Mouse (Mus musculus) hindbrain, embryonic 11.5 days (tissue): ENCODE data around the gene Tns2. TPM values are rescaled to one million over a fixed set of nuclear protein-coding genes. Genes with fewer than 3 reads are reported as not detected.

Experiments used
- ATAC-seq: fragments of 200-750 bp; cut with Nextera tagmentation; 2 replicates; pipeline ENCODE4 v1.8.0; 2017; ENCODE audit warnings: mild to moderate bottlenecking, moderate TSS enrichment, moderate library complexity; ENCODE audit not compliant: low FRiP score
- DNase-seq: peaks from one replicate; pipeline ENCODE4 v3.0.0-alpha.2; 2015; ENCODE audit warnings: low spot score
- H3K27ac ChIP-seq: fragments of 300-500 bp; sonication (generic); 2 replicates; pipeline ENCODE4 v1.5.1; 2014; ENCODE audit warnings: mild to moderate bottlenecking, low read depth, low read length
- H3K27me3 ChIP-seq: fragments of 300-500 bp; sonication (generic); 2 replicates; pipeline ENCODE4 v1.6.1; 2014; ENCODE audit warnings: mild to moderate bottlenecking, low read length, moderate library complexity, mixed read lengths; ENCODE audit not compliant: control insufficient read depth, insufficient read depth
- H3K36me3 ChIP-seq: fragments of 300-500 bp; sonication (generic); 2 replicates; pipeline ENCODE4 v1.6.1; 2014; ENCODE audit warnings: mild to moderate bottlenecking, low read length, moderate library complexity, mixed read lengths; ENCODE audit not compliant: control insufficient read depth, insufficient read depth
- H3K4me1 ChIP-seq: fragments of 300-500 bp; sonication (generic); replicated peaks from 2 replicates; pipeline ENCODE4 v1.6.1; 2014; ENCODE audit warnings: low read length, mixed read lengths; ENCODE audit not compliant: control insufficient read depth, insufficient read depth
- H3K4me2 ChIP-seq: fragments of 300-500 bp; sonication (generic); replicated peaks from 2 replicates; pipeline ENCODE4 v1.6.1; 2014; ENCODE audit warnings: mild to moderate bottlenecking, low read depth, low read length
- H3K4me3 ChIP-seq: fragments of 300-500 bp; sonication (generic); 2 replicates; pipeline ENCODE4 v1.5.1; 2014; ENCODE audit warnings: low read depth, low read length
- H3K9ac ChIP-seq: fragments of 300-500 bp; sonication (generic); 2 replicates; pipeline ENCODE4 v1.6.1; 2014; ENCODE audit warnings: low read depth, low read length
- H3K9me3 ChIP-seq: fragments of 300-500 bp; sonication (generic); 2 replicates; pipeline ENCODE4 v1.6.1; 2016; ENCODE audit warnings: low read length; ENCODE audit not compliant: control insufficient read depth
- WGBS: fragments of 180-500 bp; shearing (Covaris S2); extraction: QIAGEN DNeasy Blood & Tissue Kit; methylation state at CpG from one replicate; pipeline ENCODE4 v1.1.7; 2014; 5-methylcytosine and 5-hydroxymethylcytosine counted together
- polyA plus RNA-seq: library from polyadenylated mRNA; unstranded; fragments of >200 nt; fragmentation: Nextera tagmentation; extraction: Ambion mirVana; gene quantifications from 2 replicates; pipeline ENCODE4 v1.2.1, GENCODE M21; 2014

Gene Tns2
- polyA plus RNA-seq, 1 experiment from 2014 or later, result 8.0 TPM

DNA sequence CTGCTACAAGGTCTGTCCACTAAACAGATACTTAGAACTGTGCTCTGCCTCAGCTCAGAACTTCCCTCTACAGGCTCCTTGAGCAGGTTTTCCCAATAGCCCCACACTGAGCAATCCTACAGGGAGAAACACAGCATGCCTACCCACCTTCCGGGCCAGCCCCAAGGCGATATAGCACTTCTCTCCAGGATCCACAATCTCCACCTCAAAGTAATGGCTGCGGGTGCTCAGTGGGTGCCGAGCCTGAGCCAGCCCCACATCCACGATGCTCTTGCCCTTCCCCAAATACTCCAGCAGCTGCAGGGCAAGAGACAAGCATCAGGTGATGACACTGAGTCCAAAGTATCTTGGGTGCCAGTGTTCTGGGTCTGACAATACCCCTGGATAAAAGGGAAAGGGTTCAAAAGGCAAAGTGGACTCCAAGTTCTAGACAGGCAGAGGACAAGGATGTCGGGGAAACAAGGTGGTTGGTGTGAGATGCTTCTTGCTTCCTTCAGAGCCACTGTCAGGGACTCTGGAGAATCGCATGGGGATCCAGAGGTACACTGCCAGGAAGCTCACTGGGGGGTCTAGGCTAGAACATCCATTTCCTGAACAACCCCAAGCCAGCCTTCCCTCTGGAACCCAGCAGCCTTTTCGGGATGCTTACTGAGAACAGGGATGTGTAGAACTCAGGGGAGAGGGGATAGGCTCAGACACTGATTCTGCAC is 19.1 kb downstream of the Tns2 start:
- H3K4me2 ChIP-seq, result no peak overlapping the region
- H3K9me3 ChIP-seq, result no peaks in the 10 kb centered on the region
- H3K4me1 ChIP-seq, result no peaks in the 10 kb centered on the region
- no peaks in the 10 kb centered on the region for H3K27me3 ChIP-seq
- no peak overlapping the region for H3K9ac ChIP-seq
- ATAC-seq, result no peak
- H3K27ac ChIP-seq, result no peak overlapping the region
- WGBS, result 76% methylated on average over 8 of the region's 8 CpGs
- H3K4me3 ChIP-seq, result no peak overlapping the region
- no peak for DNase-seq
- H3K36me3 ChIP-seq, result no peaks in the 10 kb centered on the region; the same call in none of the 2 replicates

GRCm38 (mm10) chr15:102119831-102120170 is 19.6 kb downstream of the Tns2 start:
- DNase-seq (no peak), ATAC-seq (no peak)
- no peak overlapping the region for H3K27ac ChIP-seq
- H3K36me3 ChIP-seq, result no peaks in the 10 kb centered on the region; the same call in none of the 2 replicates
- H3K9ac ChIP-seq, result no peak overlapping the region
- H3K9me3 ChIP-seq, result no peaks in the 10 kb centered on the region
- no peaks in the 10 kb centered on the region for H3K27me3 ChIP-seq
- H3K4me2 ChIP-seq, result no peak overlapping the region
- H3K4me3 ChIP-seq, result no peak overlapping the region
- 77% methylated on average over 2 of the region's 2 CpGs for WGBS
- no peaks in the 10 kb centered on the region for H3K4me1 ChIP-seq

DNA sequence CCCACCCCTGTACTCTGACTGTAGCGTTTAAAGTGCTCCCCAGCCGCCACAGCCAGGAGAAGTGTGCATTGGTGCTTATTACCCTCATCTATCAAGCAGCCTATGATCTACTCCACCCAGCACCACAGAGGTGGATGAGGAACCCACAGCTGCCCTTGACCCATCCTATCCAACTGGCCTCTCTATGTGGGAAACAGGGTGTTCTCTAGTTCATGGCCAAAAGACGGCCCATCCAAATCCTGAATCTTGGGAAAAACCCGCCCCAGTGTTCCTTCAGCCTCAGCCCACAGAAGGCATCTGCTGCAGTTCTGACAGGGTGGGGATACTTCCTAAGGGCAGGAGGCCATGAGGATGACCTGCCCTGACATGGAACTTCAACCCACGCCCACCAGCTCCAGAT is 20.3 kb downstream of the Tns2 start:
- DNase-seq (no peak), ATAC-seq (no peak)
- Histone ChIP-seq H3K4me1 (no peaks in the 10 kb centered on the region), H3K36me3 (no peaks in the 10 kb centered on the region; the same call in none of the 2 replicates), H3K27me3 (no peaks in the 10 kb centered on the region), H3K27ac (no peak overlapping the region), H3K4me3 (no peak overlapping the region), H3K9ac (no peak overlapping the region), H3K4me2 (no peak overlapping the region), H3K9me3 (no peaks in the 10 kb centered on the region)
- WGBS, result 93% methylated on average over 5 of the region's 5 CpGs

- no peak for DNase-seq
- WGBS, result 83% methylated on average over 2 of the region's 2 CpGs
- Histone ChIP-seq H3K9ac (no peak overlapping the region), H3K27ac (no peak overlapping the region), H3K27me3 (no peaks in the 10 kb centered on the region), H3K4me1 (no peaks in the 10 kb centered on the region), H3K9me3 (no peaks in the 10 kb centered on the region), H3K4me2 (no peak overlapping the region), H3K4me3 (no peak overlapping the region), H3K36me3 (peaks cover 2% of the 10 kb centered on the region; the same call in 1 of the 2 replicates)
- no peak for ATAC-seq
Observed at GRCm38 (mm10) chr15:102126303-102126702, 26.1 kb downstream of the Tns2 start.

DNA sequence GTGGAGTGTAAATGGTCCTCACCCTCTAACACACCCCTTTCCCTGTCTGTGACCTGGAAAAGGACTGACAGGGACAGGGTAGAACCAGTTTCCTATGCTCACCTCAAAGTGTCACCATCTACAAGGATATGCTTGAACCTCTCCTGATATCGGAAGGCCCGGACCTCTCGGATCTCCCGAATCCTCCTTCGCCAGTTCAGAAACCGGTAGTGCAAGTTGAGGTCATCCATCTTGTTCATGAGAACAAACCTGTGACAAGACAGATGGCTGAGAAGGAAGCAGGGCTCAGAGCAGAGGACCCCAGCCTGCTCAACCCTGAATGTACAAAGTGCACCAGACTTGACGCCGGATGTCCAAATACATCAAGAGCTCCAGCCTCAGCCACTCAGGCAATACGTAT is 33.1 kb downstream of the Tns2 start:
- H3K36me3 ChIP-seq, result 0 out of 2 replicates have a peak, but pooled peaks cover 4% of the 10 kb centered on the region
- H3K4me1 ChIP-seq, result no peaks in the 10 kb centered on the region
- 89% methylated on average over 9 of the region's 9 CpGs for WGBS
- ATAC-seq (no peak), DNase-seq (no peak)
- H3K27me3 ChIP-seq, result no peaks in the 10 kb centered on the region
- H3K4me2 ChIP-seq, result no peak overlapping the region
- no peak overlapping the region for H3K4me3 ChIP-seq
- no peak overlapping the region for H3K27ac ChIP-seq
- no peaks in the 10 kb centered on the region for H3K9me3 ChIP-seq
- H3K9ac ChIP-seq, result no peak overlapping the region

- H3K27ac ChIP-seq, result no peak overlapping the region
- H3K27me3 ChIP-seq, result no peaks in the 10 kb centered on the region
- no peak overlapping the region for H3K4me2 ChIP-seq
- DNase-seq, result no peak
- no peaks in the 10 kb centered on the region for H3K9me3 ChIP-seq
- no peaks in the 10 kb centered on the region for H3K4me1 ChIP-seq
- no peak overlapping the region for H3K9ac ChIP-seq
- 88% methylated on average over 2 of the region's 2 CpGs for WGBS
- H3K4me3 ChIP-seq, result no peak overlapping the region
- 0 out of 2 replicates have a peak, but pooled peaks cover 4% of the 10 kb centered on the region for H3K36me3 ChIP-seq
- ATAC-seq, result no peak
Observed at GRCm38 (mm10) chr15:102134709-102135108, 34.5 kb downstream of the Tns2 start.

- Histone ChIP-seq H3K4me3 (peak overlapping the region; percentile 75), H3K4me1 (no peaks in the 10 kb centered on the region), H3K27ac (peak overlapping the region; percentile 77), H3K27me3 (no peaks in the 10 kb centered on the region), H3K9me3 (no peaks in the 10 kb centered on the region), H3K36me3 (0 out of 2 replicates have a peak, but pooled peaks cover 4% of the 10 kb centered on the region), H3K9ac (peak overlapping the region; percentile 85), H3K4me2 (peak overlapping the region; percentile 60)
- 3% methylated on average over 31 of the region's 35 CpGs for WGBS
- DNase-seq, result no peak
- ATAC-seq, result peak; percentile 86
Observed at GRCm38 (mm10) chr15:102135522-102136128, 35.4 kb downstream of the Tns2 start.

- H3K27ac ChIP-seq, result peak within 1 kb of the TSS; percentile 77
- no peaks in the 10 kb centered on the region for H3K4me1 ChIP-seq
- DNase-seq (peak; percentile 98), ATAC-seq (peak; percentile 100)
- peak within 1 kb of the TSS; percentile 75 for H3K4me3 ChIP-seq
- H3K9me3 ChIP-seq, result no peaks in the 10 kb centered on the region
- WGBS, result 0% methylated on average over 46 of the region's 50 CpGs
- 0 out of 2 replicates have a peak, but pooled peaks cover 4% of the 10 kb centered on the region for H3K36me3 ChIP-seq
- H3K27me3 ChIP-seq, result no peaks in the 10 kb centered on the region
- peak within 1 kb of the TSS; percentile 60 for H3K4me2 ChIP-seq
- H3K9ac ChIP-seq, result peak within 1 kb of the TSS; percentile 85
Observed at GRCm38 (mm10) chr15:102136129-102136758, 36.0 kb downstream of the Tns2 start, which contains the start of gene Spryd3. Gene Spryd3 (minus strand): TSS chr15:102136234.
